Mouse (Mus musculus) cerebellum, adult 2 months (tissue): ENCODE data around the gene Themis2. TPM values are rescaled to one million over a fixed set of nuclear protein-coding genes. Genes with fewer than 3 reads are reported as not detected.
"Not testable (repeated sequence)": the region's sequence is repeated elsewhere in the genome, so short reads cannot be mapped to it uniquely, and the experiment has no call there.

ENCODE experiments used
- DNase-seq, 2 experiments: peaks; one replicate each; pipeline ENCODE4 v3.0.0; 2021
- H3K27ac ChIP-seq: fragments of 200-500 bp; 2 replicates; pipeline ENCODE4 v1.5.1; 2012; ENCODE audit warnings: low read length, control low read depth, inconsistent platforms; ENCODE audit not compliant: insufficient read depth
- H3K27me3 ChIP-seq: fragments of 200-500 bp; 2 replicates; pipeline ENCODE4 v1.6.1; 2012; ENCODE audit warnings: inconsistent platforms, mild to moderate bottlenecking, low read length, moderate library complexity; ENCODE audit not compliant: control insufficient read depth, insufficient read depth
- H3K4me1 ChIP-seq: fragments of 200-500 bp; 2 replicates; pipeline ENCODE4 v1.6.1; 2011; ENCODE audit warnings: low read length; ENCODE audit not compliant: control insufficient read depth, insufficient read depth
- H3K4me3 ChIP-seq: fragments of 200-500 bp; replicated peaks from 2 replicates; pipeline ENCODE3; 2011; ENCODE audit warnings: mild to moderate bottlenecking, low read depth, low read length, control low read depth; ENCODE audit not compliant: insufficient read depth
- CTCF ChIP-seq: fragments of 200-500 bp; IDR thresholded peaks from 2 replicates; pipeline ENCODE4 v1.5.1; 2011; ENCODE audit warnings: low read depth, mild to moderate bottlenecking, control low read depth, low read length, moderate library complexity, borderline replicate concordance; ENCODE audit not compliant: insufficient read depth
- POLR2A ChIP-seq: fragments of 200-500 bp; IDR thresholded peaks from 2 replicates; pipeline ENCODE4 v1.6.1; 2011; ENCODE audit warnings: low read length, control low read depth, borderline replicate concordance; ENCODE audit not compliant: insufficient read depth
- WGBS: fragments of 180-500 bp; shearing (Covaris S2); methylation state at CpG from one replicate; pipeline ENCODE4 v1.1.7; 2018; 5-methylcytosine and 5-hydroxymethylcytosine counted together
- polyA plus RNA-seq: library from polyadenylated mRNA; depleted of rRNA; stranded (reverse); fragments of >200 nt; gene quantifications from 2 replicates; pipeline ENCODE4 v1.2.3, GENCODE M21; 2012; rRNA removed

Gene Themis2
- polyA plus RNA-seq, 1 experiment: 0.41 TPM

DNA sequence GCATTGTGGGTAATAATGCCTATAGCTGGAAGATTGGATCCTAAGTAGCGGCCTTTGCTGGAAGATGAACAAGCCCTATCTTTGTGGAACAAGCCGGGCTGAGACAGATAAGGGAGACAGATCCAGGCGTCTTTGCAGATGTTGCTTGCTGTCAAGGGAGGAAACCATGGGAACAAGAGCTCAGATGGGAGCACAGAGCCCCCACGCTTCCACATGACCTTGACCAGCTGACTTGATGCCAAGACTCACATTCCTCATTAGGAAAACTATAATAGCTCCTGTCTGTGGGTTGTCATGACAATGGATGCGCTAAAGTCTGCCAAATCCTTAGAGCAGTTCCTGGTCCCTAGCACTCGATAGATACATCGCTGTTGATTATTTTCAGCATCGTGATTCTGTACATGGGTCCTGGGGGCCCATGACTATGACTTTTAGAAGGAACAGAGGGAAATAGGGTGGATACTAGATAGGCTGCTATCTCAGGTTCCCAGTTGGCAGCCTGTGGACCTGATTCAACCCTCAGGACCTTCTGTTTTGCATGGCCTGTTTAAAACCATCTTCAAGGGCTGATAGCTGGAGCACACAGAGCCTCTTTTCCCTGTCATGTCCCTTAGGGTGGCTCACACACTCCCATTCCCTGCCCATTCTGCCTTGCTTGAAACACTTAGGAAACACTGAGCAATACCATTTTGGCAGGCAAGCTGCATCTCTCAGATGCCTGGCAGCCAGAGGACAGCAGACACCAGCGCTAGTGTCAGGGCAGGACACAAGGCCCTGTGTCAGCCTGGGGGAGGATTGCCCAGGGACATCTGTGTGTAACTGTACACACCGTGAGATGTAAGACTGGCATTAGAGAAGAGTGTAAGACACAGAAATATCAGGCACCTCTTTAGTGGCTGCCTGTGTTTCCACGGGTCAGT lies 51.9 kb downstream of the Themis2 start:
- Histone ChIP-seq H3K4me3 (no peak overlapping the region), H3K4me1 (no peaks in the 10 kb centered on the region), H3K27ac (no peak overlapping the region), H3K27me3 (no peaks in the 10 kb centered on the region)
- no peak for DNase-seq
- WGBS: 29% methylated on average over 11 of the region's 11 CpGs
- TF ChIP-seq POLR2A (no peak), CTCF (no peak)

DNA sequence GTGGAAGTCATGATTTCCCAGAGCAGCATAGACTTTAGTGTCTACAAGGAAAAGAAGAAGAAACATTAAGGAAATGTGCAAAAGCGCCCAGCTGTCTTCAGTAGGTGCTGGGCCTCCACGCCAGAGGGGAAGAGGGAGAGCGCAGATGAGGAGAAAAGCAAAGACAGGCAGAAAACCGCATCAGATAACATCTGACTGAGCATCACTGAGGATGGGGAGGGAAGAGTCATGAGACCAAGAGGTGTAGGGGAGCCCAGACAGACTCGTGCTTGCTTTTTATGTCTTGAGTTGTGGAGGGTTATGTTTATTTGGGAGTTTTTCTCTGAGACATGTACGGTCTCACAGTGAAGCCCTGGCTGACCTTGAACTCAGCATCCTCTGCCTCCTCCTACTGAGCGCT lies 54.7 kb downstream of the Themis2 start:
- 93% methylated on average over 7 of the region's 7 CpGs for WGBS

DNA sequence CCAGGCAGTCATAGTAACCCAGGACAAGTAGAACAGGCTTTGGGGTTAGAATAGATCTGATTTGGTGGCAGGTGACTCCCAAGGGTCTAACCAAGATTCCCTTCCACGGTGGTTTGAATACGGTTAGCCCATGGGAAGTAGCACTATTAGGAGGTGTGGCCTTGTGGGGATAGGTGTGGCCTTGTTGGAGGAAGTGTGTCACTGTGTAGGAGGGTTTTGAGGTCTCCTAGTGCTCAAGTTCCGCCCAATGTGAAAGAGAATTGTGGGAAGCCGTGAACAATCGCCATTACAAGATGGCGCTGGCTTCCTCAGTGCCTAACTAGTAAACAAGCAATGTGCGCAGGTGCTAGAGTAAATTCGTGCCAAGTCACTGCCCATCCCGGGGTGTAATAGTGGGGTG lies 59.0 kb downstream of the Themis2 start:
- not testable (repeated sequence) for DNase-seq, H3K4me3 ChIP-seq, H3K4me1 ChIP-seq, H3K27me3 ChIP-seq, H3K27ac ChIP-seq
- WGBS: 90% methylated on average over 9 of the region's 9 CpGs

More for the DNA sequence above, 54.7 kb downstream of the Themis2 start:
- Histone ChIP-seq H3K4me3 (no peak overlapping the region), H3K4me1 (no peaks in the 10 kb centered on the region), H3K27me3 (no peaks in the 10 kb centered on the region), H3K27ac (no peak overlapping the region)
- no peak for DNase-seq
- TF ChIP-seq POLR2A: no peak
- TF ChIP-seq CTCF: no peak

GRCm38 (mm10) chr4:132735894-132736293 lies 60.3 kb downstream of the Themis2 start:
- H3K4me3 ChIP-seq: no peak overlapping the region
- H3K27me3 ChIP-seq: no peaks in the 10 kb centered on the region
- H3K27ac ChIP-seq: no peak overlapping the region
- WGBS: 75% methylated on average over 3 of the region's 3 CpGs
- no peaks in the 10 kb centered on the region for H3K4me1 ChIP-seq
- no peak for DNase-seq
- no peak for TF ChIP-seq POLR2A
- TF ChIP-seq CTCF: no peak

GRCm38 (mm10) chr4:132735389-132735788 lies 60.8 kb downstream of the Themis2 start:
- DNase-seq: no peak
- 80% methylated on average over 2 of the region's 2 CpGs for WGBS
- no peak for TF ChIP-seq POLR2A
- Histone ChIP-seq H3K4me3 (no peak overlapping the region), H3K27ac (no peak overlapping the region), H3K27me3 (no peaks in the 10 kb centered on the region), H3K4me1 (no peaks in the 10 kb centered on the region)

GRCm38 (mm10) chr4:132734766-132735165 lies 61.4 kb downstream of the Themis2 start:
- no peak overlapping the region for H3K4me3 ChIP-seq
- H3K27ac ChIP-seq: no peak overlapping the region
- no peak for DNase-seq
- TF ChIP-seq POLR2A (no peak), CTCF (no peak)
- H3K4me1 ChIP-seq: no peaks in the 10 kb centered on the region
- no peaks in the 10 kb centered on the region for H3K27me3 ChIP-seq
- WGBS: 95% methylated on average over 2 of the region's 2 CpGs

DNA sequence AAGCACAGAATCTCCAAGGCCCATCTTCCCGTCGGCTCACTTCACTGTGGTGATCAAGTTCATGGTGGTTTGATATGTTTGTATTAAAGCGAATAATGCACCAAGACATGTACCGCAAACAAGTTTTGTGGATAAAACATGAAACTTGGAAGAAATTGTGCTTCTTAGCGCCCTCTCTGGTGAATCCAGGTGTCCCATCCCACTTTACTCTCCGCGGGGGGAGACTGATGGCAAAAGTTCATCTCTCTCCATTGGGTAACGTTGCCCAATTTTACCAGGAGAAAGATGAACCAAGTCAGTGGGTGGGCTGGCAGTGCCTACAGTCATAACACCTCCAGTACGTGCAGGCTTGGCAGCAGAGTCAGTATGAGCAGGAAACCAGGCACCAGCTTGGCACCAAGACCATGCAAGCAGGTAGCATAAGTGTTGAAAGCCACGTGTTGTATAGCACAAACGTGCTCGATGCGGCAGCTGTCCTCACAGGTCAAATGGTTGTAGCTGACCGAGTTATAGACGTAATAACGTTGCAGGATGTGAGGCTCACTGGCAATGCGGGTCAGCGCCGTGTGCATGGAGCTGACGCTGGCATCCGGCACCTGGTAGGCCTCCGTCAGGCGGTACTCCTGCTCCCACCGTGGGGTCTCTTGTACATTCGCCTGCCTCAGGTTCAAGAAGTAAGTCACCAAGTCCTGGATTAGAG lies 63.0 kb downstream of the Themis2 start:
- TF ChIP-seq CTCF (no peak), POLR2A (no peak)
- Histone ChIP-seq H3K27me3 (no peaks in the 10 kb centered on the region), H3K4me3 (no peak overlapping the region), H3K4me1 (no peaks in the 10 kb centered on the region), H3K27ac (no peak overlapping the region)
- 86% methylated on average over 25 of the region's 25 CpGs for WGBS
- DNase-seq: no peak

GRCm38 (mm10) chr4:132732148-132732684 lies 64.0 kb downstream of the Themis2 start, which contains the start of gene Xkr8:
Gene Xkr8, minus strand, starts transcription at chr4:132732546.
- 1% methylated on average over 34 of the region's 34 CpGs for WGBS
- Histone ChIP-seq H3K27me3 (no peaks in the 10 kb centered on the region), H3K4me3 (peak within 1 kb of the TSS; percentile 89), H3K27ac (no peak within 1 kb of the TSS), H3K4me1 (no peaks in the 10 kb centered on the region)
- TF ChIP-seq POLR2A (peak; percentile 53), CTCF (no peak)
- peak; percentile 81 for DNase-seq

Other genes with a start within 250 kb of the Themis2 start
- gene Ptafr, start 232.3 kb downstream of the Themis2 start, polyA plus RNA-seq: 0.40 and 0.41 TPM in 2 replicates
- gene Eya3, start 157.4 kb downstream of the Themis2 start, polyA plus RNA-seq: 25.1 and 27.9 TPM in 2 replicates
- gene Xkr8, start 63.8 kb downstream of the Themis2 start, polyA plus RNA-seq: 7.4 and 7.6 TPM in 2 replicates
- 1.6 and 1.9 TPM in 2 replicates for gene Smpdl3b, start 39.1 kb downstream of the Themis2 start, polyA plus RNA-seq
- gene Rpa2, start 28.1 kb downstream of the Themis2 start, polyA plus RNA-seq: 20.0 and 21.3 TPM in 2 replicates
- gene Ppp1r8, start 46.8 kb upstream of the Themis2 start, polyA plus RNA-seq: 67.6 and 69.2 TPM in 2 replicates
- 88.6 and 89.0 TPM in 2 replicates for gene Stx12, start 88.1 kb upstream of the Themis2 start, polyA plus RNA-seq
- gene Fam76a, start 126.2 kb upstream of the Themis2 start, polyA plus RNA-seq: 30.0 and 30.5 TPM in 2 replicates
- 0.32 and 0.38 TPM in 2 replicates for gene Fgr, start 177.7 kb upstream of the Themis2 start, polyA plus RNA-seq
- 30.8 and 34.3 TPM in 2 replicates for gene Ahdc1, start 214.9 kb upstream of the Themis2 start, polyA plus RNA-seq